Mouse (Mus musculus): Measurements from ENCODE around the gene D230025D16Rik.
"Not testable (repeated sequence)": the region's sequence is repeated elsewhere in the genome, so short reads cannot be mapped to it uniquely, and the experiment has no call there.

D230025D16Rik gene

DNA sequence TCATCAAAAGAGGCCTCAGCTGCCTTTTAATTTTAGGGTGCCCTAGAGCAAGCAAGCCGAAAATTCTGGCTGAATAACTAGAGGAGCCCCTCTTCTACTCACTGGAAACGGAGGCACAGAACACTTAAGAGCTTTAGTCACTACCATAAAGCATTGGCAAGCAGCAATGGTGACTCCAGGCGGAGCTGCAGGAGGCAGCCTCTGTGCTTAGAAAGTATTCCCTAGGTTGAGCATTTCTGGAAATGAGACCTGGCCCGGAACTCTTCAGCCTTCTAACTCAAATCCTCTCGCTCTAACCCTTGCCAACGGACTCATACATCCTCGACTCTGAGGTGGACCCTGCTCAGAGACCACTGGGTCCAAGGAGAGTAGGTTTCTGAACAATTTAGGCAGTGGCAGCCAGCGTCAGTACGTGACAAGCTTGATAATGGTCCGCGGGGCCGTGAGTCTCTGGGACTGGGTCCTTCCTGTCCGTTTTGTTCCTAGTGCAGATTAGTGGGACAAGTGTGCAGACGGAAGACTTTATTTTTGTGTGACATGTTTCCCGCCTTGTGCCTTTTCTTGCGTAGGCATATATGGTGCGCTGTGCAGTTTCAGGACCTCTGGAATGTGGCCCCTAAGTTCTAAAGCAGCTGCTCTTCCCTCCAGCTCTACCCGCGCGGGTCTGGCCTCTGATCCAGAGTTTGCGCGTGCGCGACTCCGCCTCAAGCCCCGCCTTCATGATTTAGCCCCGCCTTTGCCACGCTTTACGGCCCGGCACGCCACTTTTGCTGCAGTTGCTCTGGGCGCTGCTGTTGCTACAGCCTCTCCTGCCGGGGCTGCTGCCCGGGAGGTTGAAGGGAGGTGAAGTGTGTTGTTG is at the start of gene D230025D16Rik:
Gene D230025D16Rik, plus strand, starts transcription at position 733 of the 859 bp plus-strand sequence.
- DNase-seq (ENCODE audit: low read depth, low spot score), result peak; percentile 95

DNA sequence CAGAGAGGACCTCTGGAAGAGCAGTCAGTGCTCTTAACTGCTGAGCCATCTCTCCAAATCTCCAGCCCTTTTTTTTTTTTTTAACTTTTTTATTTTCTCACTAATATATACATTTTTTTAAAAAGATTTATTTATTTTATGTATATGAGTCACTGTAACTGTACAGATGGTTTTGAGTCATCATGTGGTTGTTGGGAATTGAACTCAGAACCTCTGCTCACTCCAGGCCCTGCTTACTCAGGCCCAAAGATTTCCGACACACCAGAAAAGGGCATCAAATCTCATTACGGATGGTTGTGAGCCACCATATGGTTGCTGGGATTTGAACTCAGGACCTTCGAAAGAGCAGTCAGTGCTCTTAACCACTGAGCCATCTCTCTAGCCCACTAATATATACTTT is 49.7 kb upstream of the D230025D16Rik start:
- not testable (repeated sequence) for DNase-seq (ENCODE audit: low read depth, low spot score)

DNA sequence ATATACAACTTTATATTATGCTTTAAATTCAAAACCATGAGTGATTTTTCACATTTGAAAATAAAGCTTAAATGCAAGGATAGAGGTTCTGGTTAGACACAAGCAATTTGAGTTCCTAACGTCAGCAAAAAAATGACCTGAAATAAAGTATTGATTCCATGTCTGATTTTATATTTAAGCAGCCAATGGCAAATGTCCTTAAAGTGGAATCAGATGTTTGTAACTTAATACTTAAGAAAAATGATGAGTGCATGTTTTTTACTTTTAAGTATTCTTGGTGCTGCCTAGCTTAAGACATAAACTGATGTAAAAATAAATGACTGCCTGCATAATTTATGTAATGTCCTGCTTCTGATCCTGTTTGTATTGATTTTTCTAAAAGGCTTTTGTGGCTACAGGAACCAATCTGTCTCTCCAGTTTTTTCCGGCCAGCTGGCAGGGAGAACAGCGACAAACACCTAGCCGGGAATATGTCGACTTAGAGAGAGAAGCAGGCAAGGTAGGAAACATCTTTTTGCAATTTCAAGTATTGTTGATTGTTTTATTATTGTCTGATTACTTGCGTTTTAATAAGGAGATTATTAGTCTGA is 46.6 kb upstream of the D230025D16Rik start:
- no peak for DNase-seq (ENCODE audit: low read depth, low spot score)

DNA sequence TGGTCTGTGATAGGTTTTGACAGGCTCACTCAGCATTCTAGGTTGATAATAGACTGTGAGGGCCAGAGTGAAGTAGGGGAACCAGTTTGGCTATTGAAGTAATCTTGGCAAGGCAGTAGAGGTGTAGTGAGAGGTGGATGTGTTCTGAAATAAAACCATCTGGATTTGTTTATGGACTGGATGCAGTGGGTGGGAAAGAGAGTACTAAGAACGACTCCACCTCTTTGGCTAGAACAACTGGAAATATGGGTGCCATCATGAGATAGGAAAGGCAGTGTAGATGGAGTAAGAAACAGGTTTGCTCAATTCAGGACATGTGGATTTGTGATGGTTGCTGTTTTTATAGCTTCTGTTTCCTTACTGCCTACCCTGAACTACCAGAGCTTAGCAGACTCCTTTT is 42.7 kb upstream of the D230025D16Rik start:
- DNase-seq (ENCODE audit: low read depth, low spot score), result no peak

DNA sequence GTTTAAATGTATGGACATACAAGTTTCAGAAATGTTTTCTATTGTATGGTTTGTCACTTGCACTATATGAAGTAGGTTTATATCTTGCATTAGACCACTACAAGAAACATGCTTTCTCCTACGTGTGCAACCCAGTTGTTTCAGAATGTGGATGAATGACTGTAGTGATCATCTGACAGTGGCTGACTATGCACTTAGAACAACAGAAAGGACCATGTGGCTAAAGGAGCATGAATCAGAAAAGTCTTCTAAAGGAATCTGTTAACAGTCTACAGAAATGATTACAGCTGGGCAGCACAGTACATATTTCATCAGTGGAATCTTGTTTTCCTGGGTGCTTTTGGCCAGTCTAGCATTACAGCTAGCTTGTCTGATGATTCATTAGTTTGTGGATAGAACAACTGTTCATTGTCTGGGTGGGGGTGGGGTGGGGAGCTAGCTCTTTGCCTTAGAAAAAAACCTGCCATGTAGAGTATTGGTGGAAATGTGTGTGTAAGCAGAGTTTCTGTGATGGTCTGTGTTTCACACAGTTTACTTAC is 38.4 kb upstream of the D230025D16Rik start:
- no peak for DNase-seq (ENCODE audit: low read depth, low spot score)

DNA sequence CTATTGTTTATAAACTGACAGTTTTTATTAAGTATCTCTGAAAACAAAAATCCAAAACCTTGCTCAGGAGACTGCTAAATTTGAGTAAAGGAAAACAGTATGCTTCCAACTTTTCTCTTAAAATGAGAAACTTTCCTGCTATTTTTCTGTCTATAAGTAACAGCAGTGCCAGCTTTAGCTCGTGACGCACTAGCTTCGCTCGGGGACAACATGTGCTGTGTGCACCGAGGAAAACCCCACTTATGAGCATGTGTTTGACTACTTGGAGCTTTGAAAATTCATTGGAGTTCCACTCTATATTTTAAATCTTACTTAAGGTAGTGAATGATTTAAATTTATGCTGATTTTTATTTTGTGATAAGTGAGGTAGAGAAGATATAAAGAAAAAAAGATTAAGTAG is 32.8 kb upstream of the D230025D16Rik start:
- DNase-seq (ENCODE audit: low read depth, low spot score), result no peak

DNA sequence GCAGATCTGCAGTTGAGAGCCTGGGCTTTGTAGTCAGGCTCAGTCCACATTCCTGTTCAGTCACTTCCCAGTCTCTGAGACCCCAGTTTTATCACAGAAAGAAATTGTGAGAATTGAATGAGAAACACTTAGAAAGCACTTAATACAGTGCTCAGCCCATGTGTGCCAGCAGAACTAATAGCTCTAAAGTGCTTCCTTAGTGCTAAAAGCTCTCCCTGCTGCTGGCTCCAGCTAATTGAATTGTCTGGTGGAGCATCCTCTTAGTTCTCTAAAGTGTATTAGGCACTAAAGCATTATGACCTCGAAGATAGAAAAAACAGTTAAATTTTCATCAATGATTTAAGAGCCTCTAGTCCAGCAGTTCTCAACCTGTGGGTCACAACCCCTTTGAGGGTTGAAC is 19.2 kb upstream of the D230025D16Rik start:
- no peak for DNase-seq (ENCODE audit: low read depth, low spot score)

DNA sequence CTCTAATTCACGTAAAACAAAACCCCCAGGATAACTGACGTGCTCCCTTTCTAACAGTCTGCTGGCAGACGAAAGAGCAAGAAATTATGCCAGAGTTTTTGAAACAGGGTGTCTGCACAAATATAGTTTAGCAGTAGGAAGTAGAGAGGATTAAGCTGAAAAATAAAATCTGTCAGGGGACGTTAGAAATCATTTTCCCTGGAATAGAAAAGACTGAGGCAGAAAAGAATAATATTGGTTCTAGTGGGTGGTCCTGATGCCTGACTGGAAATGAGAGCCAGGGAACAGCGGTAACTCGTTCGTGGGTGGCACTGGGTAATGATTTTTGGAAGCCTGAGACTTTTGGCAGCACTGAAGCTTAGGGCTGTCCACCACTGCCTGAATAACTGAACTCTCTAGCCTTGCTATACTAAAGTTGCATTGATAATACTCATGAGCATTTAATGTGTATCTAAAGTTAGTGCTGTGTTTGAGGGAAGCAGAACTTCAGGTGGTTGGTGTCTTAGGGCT is 18.1 kb upstream of the D230025D16Rik start:
- no peak for DNase-seq (ENCODE audit: low read depth, low spot score)

DNA sequence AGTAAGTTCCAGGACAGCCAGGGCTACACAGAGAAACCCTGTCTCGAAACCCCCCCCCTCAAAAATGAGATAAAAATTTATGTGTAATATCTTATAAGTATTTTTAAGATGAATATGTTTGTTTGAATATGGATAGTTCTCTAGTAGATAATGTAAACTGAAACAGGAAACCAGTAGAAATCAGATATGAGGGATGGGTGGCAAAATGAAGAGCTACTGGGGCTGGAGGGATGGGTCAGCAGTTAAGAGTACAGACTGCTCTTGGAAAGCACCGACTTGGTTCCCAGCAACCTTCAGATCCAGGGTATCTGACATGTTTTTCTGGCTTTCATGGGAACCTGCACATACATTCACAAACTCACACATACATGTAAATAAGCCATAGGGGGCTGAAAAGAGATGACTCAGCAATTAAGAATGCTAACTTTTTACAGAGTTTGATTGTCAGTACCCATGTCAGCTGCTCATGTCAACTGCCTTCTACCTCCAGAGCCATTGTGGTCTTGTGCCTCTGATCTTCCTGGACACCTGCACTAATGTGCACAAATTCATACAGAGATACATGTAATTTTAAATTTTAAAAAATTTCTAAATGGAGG is 17.2 kb upstream of the D230025D16Rik start:
- no peak for DNase-seq (ENCODE audit: low read depth, low spot score)

DNA sequence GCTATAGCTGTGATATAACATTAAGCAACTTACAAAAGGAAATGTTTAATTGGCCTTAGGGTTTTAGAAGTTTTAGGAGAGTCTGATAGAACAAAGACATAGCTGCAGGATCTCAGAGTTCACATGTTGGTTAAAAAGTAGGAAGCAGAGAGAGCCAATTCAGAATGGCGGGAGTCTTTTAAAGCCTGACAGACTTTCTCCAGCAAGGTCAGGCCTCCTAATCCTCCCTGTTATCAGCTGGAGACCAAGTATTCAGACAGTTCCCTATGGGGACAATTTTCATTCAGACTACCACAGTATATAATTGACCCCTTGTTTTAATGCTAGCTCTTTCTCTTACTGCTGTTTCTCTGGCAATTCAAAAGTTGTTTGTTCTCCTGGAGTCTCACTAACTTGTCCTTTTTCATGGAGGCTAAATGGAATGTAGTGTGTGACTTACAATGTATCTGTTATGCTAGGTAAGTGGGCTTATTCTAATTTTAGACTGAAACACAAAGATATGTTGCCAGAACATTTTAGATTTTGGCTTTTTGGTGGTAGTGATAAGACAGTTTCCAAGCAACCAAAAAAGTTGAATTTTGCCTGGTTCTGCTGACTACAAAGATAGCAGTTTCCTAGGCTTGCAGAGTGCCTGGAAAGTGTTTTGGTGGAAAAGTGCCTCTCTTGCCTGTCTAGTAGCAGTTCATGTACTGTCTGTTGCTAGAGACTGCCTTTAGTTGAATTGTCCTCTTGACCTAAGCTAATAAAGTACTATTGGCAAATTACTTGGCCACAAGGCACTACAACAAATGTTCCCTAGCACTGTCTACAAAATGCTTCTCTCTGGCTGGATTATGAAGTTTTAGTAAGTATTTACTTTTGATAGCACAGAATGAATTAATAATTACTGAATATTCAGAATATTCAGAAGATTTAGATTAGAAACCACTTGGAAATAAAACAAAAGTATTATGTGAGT is 15.5 kb upstream of the D230025D16Rik start:
- no peak for DNase-seq (ENCODE audit: low read depth, low spot score)

DNA sequence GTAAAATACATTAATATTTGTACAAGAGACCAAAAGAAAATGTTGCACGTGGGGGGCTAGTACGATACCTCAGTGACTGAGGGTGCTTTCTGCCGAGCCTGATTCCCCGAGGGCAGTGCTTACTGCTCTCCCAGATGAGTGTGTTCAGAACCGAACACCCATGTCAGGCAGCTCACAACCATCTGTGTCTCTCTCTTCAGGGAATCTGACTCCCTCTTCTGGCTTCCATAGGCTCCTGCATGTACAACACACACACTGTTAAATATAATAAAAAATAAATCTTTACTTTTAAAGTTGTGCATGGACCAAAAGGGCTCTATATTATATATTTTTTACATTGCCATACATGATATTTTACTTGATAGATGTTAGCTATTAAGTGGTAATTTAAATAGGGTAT is 10.8 kb upstream of the D230025D16Rik start:
- no peak for DNase-seq (ENCODE audit: low read depth, low spot score)

DNA sequence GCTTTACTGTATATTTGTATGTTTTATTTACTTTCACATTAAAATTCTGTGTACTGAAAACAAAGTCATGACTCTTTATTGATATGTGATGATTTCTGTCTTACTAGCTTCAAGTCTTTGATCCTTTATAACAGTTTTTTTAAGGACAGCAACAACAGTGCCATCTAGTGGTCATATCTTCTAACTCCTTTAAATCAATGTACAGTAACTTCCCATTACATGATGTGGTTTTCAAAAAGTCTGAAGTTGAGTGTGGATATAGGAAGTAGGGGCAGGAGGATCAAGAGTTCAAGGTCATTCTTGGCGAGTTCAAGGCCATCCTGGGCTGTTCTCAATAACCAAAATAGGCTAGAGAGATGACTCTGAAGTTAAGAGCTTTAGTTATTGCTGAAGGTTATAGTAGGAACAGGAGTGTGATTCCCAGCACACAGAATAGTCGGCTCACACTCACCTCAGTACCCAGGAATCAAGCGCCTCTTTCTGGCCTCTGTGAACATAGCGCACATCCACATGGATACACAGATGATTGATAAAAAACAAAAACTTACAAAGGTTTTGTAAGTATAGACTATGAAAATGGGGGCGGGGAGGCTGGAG is 6.9 kb upstream of the D230025D16Rik start:
- peak; percentile 63 for DNase-seq (ENCODE audit: low read depth, low spot score)

DNA sequence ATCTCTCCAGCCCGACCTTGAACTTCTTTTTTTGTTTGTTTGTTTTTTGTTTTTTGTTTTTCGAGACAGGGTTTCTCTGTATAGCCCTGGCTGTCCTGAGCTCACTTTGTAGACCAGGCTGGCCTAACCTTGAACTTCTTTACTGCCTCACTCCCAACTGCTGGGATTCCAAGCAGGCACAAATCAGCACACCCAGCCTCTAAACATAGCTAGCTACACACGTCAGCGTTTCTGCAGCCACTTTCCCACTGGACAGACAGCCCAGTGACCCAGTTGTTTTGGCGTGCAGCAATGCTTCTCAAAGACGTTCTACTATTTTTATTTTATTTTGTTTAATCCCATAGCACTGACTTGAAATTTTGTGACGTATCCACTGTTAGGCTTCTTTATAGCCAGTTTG is 1.1 kb upstream of the D230025D16Rik start:
- DNase-seq (ENCODE audit: low read depth, low spot score), result no peak

DNA sequence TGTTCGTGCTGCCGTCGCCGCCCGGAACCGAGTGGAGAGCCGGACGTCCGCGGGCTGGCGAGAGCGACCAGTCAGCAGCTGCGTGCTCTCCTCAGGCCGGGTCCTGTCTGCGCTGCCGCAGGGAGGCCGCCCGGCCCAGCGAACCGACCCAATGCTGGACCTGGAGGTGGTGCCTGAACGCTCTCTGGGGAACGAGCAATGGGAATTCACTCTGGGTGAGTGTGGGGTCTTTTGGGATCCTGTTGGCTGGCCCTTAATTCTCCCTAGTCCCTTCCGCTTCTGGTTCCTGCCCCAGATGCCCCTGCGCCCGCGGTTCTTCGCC is 288 bp downstream of the D230025D16Rik start:
- no peak for DNase-seq (ENCODE audit: low read depth, low spot score)

DNA sequence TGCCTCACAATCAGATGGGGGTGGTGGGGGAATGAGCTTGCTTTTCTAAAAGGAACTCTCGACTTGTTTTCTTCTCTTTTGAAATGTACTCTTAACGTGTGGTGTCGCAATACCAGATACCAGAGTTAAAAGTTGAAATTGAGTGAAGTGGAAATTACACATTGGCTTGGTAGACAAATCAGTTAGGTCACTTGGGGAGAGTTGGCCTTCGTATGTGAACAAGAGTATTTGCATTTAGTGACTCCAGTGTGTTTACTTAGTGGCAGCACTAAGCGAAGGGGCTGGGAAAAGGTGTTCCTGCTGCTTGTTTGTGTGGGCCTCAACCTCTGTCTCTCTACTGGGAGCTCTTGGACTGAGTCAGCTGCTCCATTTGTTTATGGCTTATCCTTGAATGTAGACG is 972 bp downstream of the D230025D16Rik start:
- no peak for DNase-seq (ENCODE audit: low read depth, low spot score)

DNA sequence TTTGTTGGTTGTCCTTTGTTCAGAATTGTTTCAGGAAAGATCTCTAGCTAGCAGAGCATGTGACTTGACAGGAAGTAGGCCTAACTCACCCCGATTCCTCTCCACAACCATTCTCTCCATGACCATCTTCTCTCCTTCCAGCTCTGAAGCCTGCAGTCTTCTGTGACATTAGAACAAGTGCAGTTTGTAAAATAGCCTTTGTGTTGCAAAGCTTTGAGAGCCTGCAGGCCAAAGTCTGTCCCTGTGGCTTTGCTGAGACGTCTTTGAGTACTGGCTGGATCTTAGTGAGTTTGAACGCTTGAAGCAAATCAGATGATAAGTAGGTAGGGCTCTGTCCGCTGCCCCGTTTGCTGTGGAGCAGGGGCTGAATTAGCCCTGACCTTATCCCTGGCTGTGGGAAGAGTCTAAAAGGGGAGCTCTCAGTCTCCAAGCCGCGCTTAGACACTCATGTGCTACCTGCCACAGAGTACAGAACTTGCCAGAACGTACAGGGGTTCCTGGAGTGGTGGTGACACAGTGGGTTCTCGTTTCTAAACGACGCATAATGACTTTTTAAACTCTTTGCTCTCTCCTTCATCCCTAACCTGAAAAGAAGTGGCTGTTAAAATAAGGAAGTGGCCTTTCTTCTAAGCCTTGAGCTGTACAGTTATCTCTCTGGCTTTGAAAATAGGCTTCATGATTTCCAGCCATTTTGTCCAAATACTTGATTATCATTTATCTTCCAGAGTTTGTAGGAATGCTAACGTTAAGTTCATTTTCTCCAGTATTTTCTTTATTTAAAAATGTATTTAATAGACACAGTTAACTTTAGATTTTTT is 6.8 kb downstream of the D230025D16Rik start:
- no peak for DNase-seq (ENCODE audit: low read depth, low spot score)

DNA sequence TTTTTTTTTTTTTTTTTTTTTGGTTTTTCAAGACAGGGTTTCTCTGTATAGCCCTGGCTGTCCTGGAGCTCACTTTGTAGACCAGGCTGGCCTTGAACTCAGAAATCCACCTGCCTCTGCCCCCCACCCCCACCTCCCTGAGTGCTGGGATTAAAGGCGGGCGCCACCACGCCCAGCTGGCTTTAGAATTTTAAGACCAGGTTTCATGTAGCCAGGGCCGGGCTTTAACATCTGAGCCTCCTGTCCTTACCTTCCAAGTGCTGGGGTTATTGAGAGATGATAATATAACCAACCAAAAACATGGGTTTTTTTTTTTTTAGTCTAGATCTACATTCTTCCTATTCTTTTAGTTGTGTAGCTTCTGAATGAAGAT is 7.4 kb downstream of the D230025D16Rik start:
- DNase-seq (ENCODE audit: low read depth, low spot score), result not testable (repeated sequence)

DNA sequence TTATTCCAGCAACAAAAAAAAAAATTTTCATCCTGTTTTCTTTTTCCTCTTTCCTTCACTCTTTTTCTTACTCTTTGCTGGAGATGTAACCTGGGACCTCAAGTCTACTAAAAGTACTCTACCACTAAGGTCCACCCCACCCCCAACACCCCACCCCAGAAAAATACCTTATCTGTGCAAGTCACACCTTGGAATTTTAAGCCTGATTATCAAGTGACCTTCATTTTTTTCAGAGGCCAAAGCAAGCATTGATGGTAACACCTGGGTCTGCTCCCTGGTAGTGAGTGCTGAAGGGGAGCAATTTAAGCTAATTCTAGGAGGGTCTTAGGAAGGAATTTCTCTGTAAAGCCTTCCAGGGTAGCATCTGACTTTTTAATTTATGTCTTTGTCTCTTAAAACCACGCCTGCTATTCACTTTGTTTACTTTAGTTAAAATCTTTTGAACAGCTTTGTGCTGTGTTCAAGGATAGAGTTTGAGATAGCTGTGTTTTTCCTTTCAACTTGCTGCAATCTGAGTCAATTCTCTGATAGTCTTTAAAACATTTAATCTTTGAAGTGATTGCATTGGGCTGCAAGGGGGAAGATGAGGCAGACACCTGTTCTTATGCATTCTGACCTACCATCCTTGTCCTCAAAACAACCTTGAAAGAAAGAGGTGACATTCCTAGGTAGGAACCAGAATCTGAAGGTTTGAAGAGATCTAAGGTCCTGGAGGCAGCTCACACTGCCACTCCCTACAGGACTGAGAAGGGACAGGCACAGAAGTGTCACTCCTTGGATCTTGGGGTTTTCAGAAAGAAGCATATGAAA is 8.4 kb downstream of the D230025D16Rik start:
- no peak for DNase-seq (ENCODE audit: low read depth, low spot score)

DNA sequence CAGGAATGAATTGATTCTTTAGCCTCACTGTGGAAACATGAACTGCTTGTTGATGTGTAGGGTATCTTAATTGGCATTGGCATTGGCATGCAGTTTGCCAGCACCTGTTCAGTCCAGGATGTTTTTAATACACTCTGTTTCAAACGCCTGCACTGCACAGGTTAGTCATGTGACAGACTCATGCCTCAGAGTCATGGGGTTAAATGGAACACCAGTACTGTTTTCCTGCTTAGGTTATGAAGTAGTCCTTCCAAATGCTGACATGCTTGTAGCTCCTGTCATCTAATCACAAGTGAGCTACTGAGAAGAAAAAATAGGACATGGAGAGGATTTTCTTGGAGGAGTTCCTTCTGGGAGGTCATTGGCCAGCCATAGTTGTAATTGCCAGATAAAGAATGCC is 10.3 kb downstream of the D230025D16Rik start:
- no peak for DNase-seq (ENCODE audit: low read depth, low spot score)
